Mouse (Mus musculus): Measurements from ENCODE around the gene Osgin1. TPM values are rescaled to one million over a fixed set of nuclear protein-coding genes. Genes with fewer than 3 reads are reported as not detected.

Gene Osgin1
- polyA plus RNA-seq, 1 experiment from 2014 or later, result 0.35 TPM

- Histone ChIP-seq H3K9ac (replicated peaks) (no peak overlapping the region), H3K27ac (replicated peaks) (no peak overlapping the region), H3K36me3 (no peaks in the 10 kb centered on the region), H3K4me2 (no peak overlapping the region), H3K9me3 (replicated peaks) (no peaks in the 10 kb centered on the region), H3K4me1 (peaks cover 19% of the 10 kb centered on the region), H3K4me3 (replicated peaks) (no peak overlapping the region), H3K27me3 (replicated peaks) (no peaks in the 10 kb centered on the region; the same call in 1 of the 2 replicates)
- no peak for ATAC-seq (ENCODE audit: low FRiP score)
- 88% methylated on average over 10 of the region's 10 CpGs for WGBS
Observed at GRCm38 (mm10) chr8:119436331-119436730, 2.4 kb downstream of the Osgin1 start.

- no peak overlapping the region for H3K9ac ChIP-seq (replicated peaks)
- no peaks in the 10 kb centered on the region for H3K36me3 ChIP-seq
- H3K27me3 ChIP-seq (replicated peaks), result no peaks in the 10 kb centered on the region; the same call in 1 of the 2 replicates
- ATAC-seq (ENCODE audit: low FRiP score), result no peak
- H3K4me2 ChIP-seq, result no peak overlapping the region
- no peak overlapping the region for H3K27ac ChIP-seq (replicated peaks)
- peaks cover 19% of the 10 kb centered on the region for H3K4me1 ChIP-seq
- WGBS, result 24% methylated on average over 9 of the region's 9 CpGs
- H3K9me3 ChIP-seq (replicated peaks), result no peaks in the 10 kb centered on the region
- H3K4me3 ChIP-seq (replicated peaks), result no peak overlapping the region
Observed at GRCm38 (mm10) chr8:119436933-119437332, 3.0 kb downstream of the Osgin1 start.

GRCm38 (mm10) chr8:119437506-119437905, 3.6 kb downstream of the Osgin1 start:
- Histone ChIP-seq H3K4me2 (no peak overlapping the region), H3K4me1 (peaks cover 19% of the 10 kb centered on the region), H3K36me3 (no peaks in the 10 kb centered on the region), H3K4me3 (replicated peaks) (no peak overlapping the region), H3K9me3 (replicated peaks) (no peaks in the 10 kb centered on the region), H3K9ac (replicated peaks) (no peak overlapping the region), H3K27me3 (replicated peaks) (no peaks in the 10 kb centered on the region; the same call in none of the 2 replicates), H3K27ac (replicated peaks) (no peak overlapping the region)
- no peak for ATAC-seq (ENCODE audit: low FRiP score)
- 72% methylated on average over 11 of the region's 11 CpGs for WGBS

GRCm38 (mm10) chr8:119438876-119439275, 5.0 kb downstream of the Osgin1 start:
- 83% methylated on average over 6 of the region's 6 CpGs for WGBS
- no peak overlapping the region for H3K27ac ChIP-seq (replicated peaks)

GRCm38 (mm10) chr8:119439424-119439823, 5.5 kb downstream of the Osgin1 start:
- no peaks in the 10 kb centered on the region for H3K36me3 ChIP-seq
- H3K4me1 ChIP-seq, result peaks cover 19% of the 10 kb centered on the region
- 91% methylated on average over 2 of the region's 2 CpGs for WGBS
- ATAC-seq (ENCODE audit: low FRiP score), result no peak
- H3K27ac ChIP-seq (replicated peaks), result no peak overlapping the region
- H3K4me2 ChIP-seq, result no peak overlapping the region
- H3K9ac ChIP-seq (replicated peaks), result no peak overlapping the region
- peaks cover 3% of the 10 kb centered on the region for H3K27me3 ChIP-seq (replicated peaks)
- no peaks in the 10 kb centered on the region for H3K9me3 ChIP-seq (replicated peaks)
- no peak overlapping the region for H3K4me3 ChIP-seq (replicated peaks)

More at GRCm38 (mm10) chr8:119438876-119439275, 5.0 kb downstream of the Osgin1 start:
- Histone ChIP-seq H3K9ac (replicated peaks) (no peak overlapping the region), H3K9me3 (replicated peaks) (no peaks in the 10 kb centered on the region), H3K27me3 (replicated peaks) (peaks cover 3% of the 10 kb centered on the region), H3K36me3 (no peaks in the 10 kb centered on the region), H3K4me3 (replicated peaks) (no peak overlapping the region), H3K4me2 (no peak overlapping the region), H3K4me1 (peaks cover 19% of the 10 kb centered on the region)
- ATAC-seq (ENCODE audit: low FRiP score), result no peak

- H3K4me3 ChIP-seq (replicated peaks), result no peak overlapping the region
Observed at GRCm38 (mm10) chr8:119439893-119440249, 5.9 kb downstream of the Osgin1 start.

GRCm38 (mm10) chr8:119440250-119440951, 6.5 kb downstream of the Osgin1 start:
- Histone ChIP-seq H3K36me3 (no peaks in the 10 kb centered on the region), H3K9ac (replicated peaks) (no peak overlapping the region), H3K4me2 (peak overlapping the region; percentile 23), H3K9me3 (replicated peaks) (no peaks in the 10 kb centered on the region), H3K4me1 (peaks cover 19% of the 10 kb centered on the region), H3K27me3 (replicated peaks) (peaks cover 3% of the 10 kb centered on the region), H3K4me3 (replicated peaks) (no peak overlapping the region), H3K27ac (replicated peaks) (peak overlapping the region; percentile 28; the same call in 1 of the 2 replicates)
- WGBS, result 13% methylated on average over 16 of the region's 16 CpGs
- ATAC-seq (ENCODE audit: low FRiP score), result 0 out of 2 replicates have a peak, but pooled peaks have one; percentile 25

More at GRCm38 (mm10) chr8:119439893-119440249, 5.9 kb downstream of the Osgin1 start:
- WGBS, result 37% methylated on average over 7 of the region's 7 CpGs
- ATAC-seq (ENCODE audit: low FRiP score), result peak; percentile 29; the same call in 1 of the 2 replicates
- Histone ChIP-seq H3K36me3 (no peaks in the 10 kb centered on the region), H3K27ac (replicated peaks) (peak overlapping the region; percentile 28; the same call in 1 of the 2 replicates), H3K9ac (replicated peaks) (no peak overlapping the region), H3K9me3 (replicated peaks) (no peaks in the 10 kb centered on the region), H3K4me1 (peaks cover 19% of the 10 kb centered on the region), H3K27me3 (replicated peaks) (peaks cover 3% of the 10 kb centered on the region), H3K4me2 (no peak overlapping the region)

GRCm38 (mm10) chr8:119440952-119441270, 7.0 kb downstream of the Osgin1 start:
- 61% methylated on average over 1 of the region's 1 CpGs for WGBS
- H3K4me2 ChIP-seq, result peak overlapping the region; percentile 23; the same call in 1 of the 2 replicates

GRCm38 (mm10) chr8:119442013-119442412, 8.1 kb downstream of the Osgin1 start:
- Histone ChIP-seq H3K36me3 (no peaks in the 10 kb centered on the region), H3K4me3 (replicated peaks) (no peak overlapping the region), H3K9me3 (replicated peaks) (no peaks in the 10 kb centered on the region), H3K27me3 (replicated peaks) (peaks cover 3% of the 10 kb centered on the region; the same call in 1 of the 2 replicates), H3K4me1 (peaks cover 24% of the 10 kb centered on the region), H3K4me2 (no peak overlapping the region), H3K9ac (replicated peaks) (no peak overlapping the region), H3K27ac (replicated peaks) (no peak overlapping the region)
- 74% methylated on average over 5 of the region's 5 CpGs for WGBS
- no peak for ATAC-seq (ENCODE audit: low FRiP score)

More at GRCm38 (mm10) chr8:119440952-119441270, 7.0 kb downstream of the Osgin1 start:
- Histone ChIP-seq H3K4me3 (replicated peaks) (no peak overlapping the region), H3K9ac (replicated peaks) (no peak overlapping the region), H3K4me1 (peaks cover 19% of the 10 kb centered on the region), H3K27ac (replicated peaks) (no peak overlapping the region), H3K36me3 (no peaks in the 10 kb centered on the region), H3K9me3 (replicated peaks) (no peaks in the 10 kb centered on the region), H3K27me3 (replicated peaks) (peaks cover 3% of the 10 kb centered on the region)
- 0 out of 2 replicates have a peak, but pooled peaks have one; percentile 2 for ATAC-seq (ENCODE audit: low FRiP score)

- 95% methylated on average over 8 of the region's 8 CpGs for WGBS
- no peak for ATAC-seq (ENCODE audit: low FRiP score)
- Histone ChIP-seq H3K4me3 (replicated peaks) (no peak overlapping the region), H3K9ac (replicated peaks) (no peak overlapping the region), H3K27ac (replicated peaks) (no peak overlapping the region), H3K9me3 (replicated peaks) (no peaks in the 10 kb centered on the region), H3K4me1 (peaks cover 34% of the 10 kb centered on the region), H3K36me3 (no peaks in the 10 kb centered on the region), H3K4me2 (no peak overlapping the region), H3K27me3 (replicated peaks) (peaks cover 6% of the 10 kb centered on the region)
Observed at GRCm38 (mm10) chr8:119442970-119443369, 9.0 kb downstream of the Osgin1 start.

- WGBS, result 3% methylated on average over 30 of the region's 52 CpGs
- H3K9ac ChIP-seq (replicated peaks), result peak within 1 kb of the TSS; percentile 74
- no peaks in the 10 kb centered on the region for H3K9me3 ChIP-seq (replicated peaks)
- H3K27ac ChIP-seq (replicated peaks), result no peak within 1 kb of the TSS; the same call in 1 of the 2 replicates
- peak within 1 kb of the TSS; percentile 92 for H3K4me2 ChIP-seq
- H3K27me3 ChIP-seq (replicated peaks), result peaks cover 18% of the 10 kb centered on the region
- ATAC-seq (ENCODE audit: low FRiP score), result peak; percentile 70
- H3K4me3 ChIP-seq (replicated peaks), result peak within 1 kb of the TSS; percentile 69
- peaks cover 22% of the 10 kb centered on the region for H3K4me1 ChIP-seq
- H3K36me3 ChIP-seq, result no peaks in the 10 kb centered on the region
Observed at GRCm38 (mm10) chr8:119446211-119446989, 12.5 kb downstream of the Osgin1 start, which contains the start of gene Necab2. Gene Necab2 (plus strand): TSS chr8:119446719.
